Mouse (Mus musculus) ovary, postnatal 14 days (tissue): ENCODE measurements around the gene Fbxo27.
A peak's percentile ranks its signal among the peaks of the same experiment; 100 is the strongest.
"Not testable (repeated sequence)": the region's sequence is repeated elsewhere in the genome, so short reads cannot be mapped to it uniquely, and the experiment has no call there.

Experiments
- DNase-seq: peaks from one replicate; pipeline ENCODE4 v3.0.0; 2022; ENCODE audit warnings: low spot score

The Fbxo27 gene

GRCm38 (mm10) chr7:28692545-28693320 lies at the start of gene Fbxo27:
Fbxo27 (plus strand) TSS chr7:28692849.
- no peak for DNase-seq

- no peak for DNase-seq
Measured at GRCm38 (mm10) chr7:28645366-28645765, 47.3 kb upstream of the Fbxo27 start.

- no peak for DNase-seq
Measured at GRCm38 (mm10) chr7:28645947-28646475, 46.6 kb upstream of the Fbxo27 start.

GRCm38 (mm10) chr7:28647016-28647415 lies 45.6 kb upstream of the Fbxo27 start:
- no peak for DNase-seq

GRCm38 (mm10) chr7:28651157-28651556 lies 41.5 kb upstream of the Fbxo27 start:
- no peak for DNase-seq

- no peak for DNase-seq
Measured at GRCm38 (mm10) chr7:28656430-28656829, 36.2 kb upstream of the Fbxo27 start.

GRCm38 (mm10) chr7:28665620-28666579 lies 26.7 kb upstream of the Fbxo27 start:
- DNase-seq: peak; percentile 9

- no peak for DNase-seq
Measured at GRCm38 (mm10) chr7:28671172-28671571, 21.5 kb upstream of the Fbxo27 start.

GRCm38 (mm10) chr7:28672276-28672675 lies 20.4 kb upstream of the Fbxo27 start:
- DNase-seq: no peak

GRCm38 (mm10) chr7:28672786-28673185 lies 19.9 kb upstream of the Fbxo27 start:
- DNase-seq: not testable (repeated sequence)

- no peak for DNase-seq
Measured at GRCm38 (mm10) chr7:28674994-28675393, 17.7 kb upstream of the Fbxo27 start.

- peak; percentile 22 for DNase-seq
Measured at GRCm38 (mm10) chr7:28675746-28676145, 16.9 kb upstream of the Fbxo27 start.

- DNase-seq: no peak
Measured at GRCm38 (mm10) chr7:28676811-28677541, 15.7 kb upstream of the Fbxo27 start.

- no peak for DNase-seq
Measured at GRCm38 (mm10) chr7:28677624-28678023, 15.0 kb upstream of the Fbxo27 start.

GRCm38 (mm10) chr7:28691075-28691474 lies 1.6 kb upstream of the Fbxo27 start:
- DNase-seq: no peak

- DNase-seq: peak; percentile 54
Measured at GRCm38 (mm10) chr7:28693321-28693966, 795 bp downstream of the Fbxo27 start.

GRCm38 (mm10) chr7:28694423-28694822 lies 1.8 kb downstream of the Fbxo27 start:
- DNase-seq: no peak

GRCm38 (mm10) chr7:28694966-28695511 lies 2.4 kb downstream of the Fbxo27 start:
- no peak for DNase-seq

- no peak for DNase-seq
Measured at GRCm38 (mm10) chr7:28697277-28697676, 4.6 kb downstream of the Fbxo27 start.

- no peak for DNase-seq
Measured at GRCm38 (mm10) chr7:28700269-28700668, 7.6 kb downstream of the Fbxo27 start.

GRCm38 (mm10) chr7:28701306-28701705 lies 8.7 kb downstream of the Fbxo27 start:
- not testable (repeated sequence) for DNase-seq
